Mouse (Mus musculus): ENCODE data around the gene Ppip5k2. TPM values are rescaled to one million over a fixed set of nuclear protein-coding genes. Genes with fewer than 3 reads are reported as not detected.
"Not testable (repeated sequence)": the region's sequence is repeated elsewhere in the genome, so short reads cannot be mapped to it uniquely, and the experiment has no call there.

The Ppip5k2 gene
- polyA plus RNA-seq, 1 experiment from 2014 or later = 52.6 TPM

GRCm38 (mm10) chr1:97773973-97774372 is 3.8 kb upstream of the Ppip5k2 start:
- Histone ChIP-seq H3K4me3 (no peak overlapping the region), H3K36me3 (no peaks in the 10 kb centered on the region), H3K9ac (replicated peaks) (no peak overlapping the region), H3K27ac (replicated peaks) (no peak overlapping the region), H3K4me2 (replicated peaks) (no peak overlapping the region), H3K27me3 (no peaks in the 10 kb centered on the region), H3K4me1 (peaks cover 5% of the 10 kb centered on the region; the same call in 1 of the 2 replicates), H3K9me3 (no peaks in the 10 kb centered on the region)
- 97% methylated on average over 2 of the region's 2 CpGs for WGBS
- no peak for ATAC-seq (ENCODE audit: low FRiP score, low read depth)

DNA sequence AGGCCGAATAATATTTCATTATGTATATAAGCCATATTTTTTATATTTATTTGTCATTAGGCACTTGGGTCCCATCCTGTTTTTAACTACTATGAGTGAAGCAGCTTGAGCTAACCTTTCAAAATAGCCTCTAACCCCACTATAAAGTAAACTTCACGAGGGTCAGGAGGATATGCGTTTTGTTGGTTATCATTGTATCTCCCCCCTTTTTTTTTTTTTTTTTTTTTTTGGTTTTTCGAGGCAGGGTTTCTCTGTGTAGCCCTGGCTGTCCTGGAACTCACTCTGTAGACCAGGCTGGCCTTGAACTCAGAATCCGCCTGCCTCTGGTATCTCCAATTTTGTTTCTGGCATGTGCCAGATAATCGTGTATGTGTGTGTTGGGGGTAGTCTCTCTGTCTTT is 3.2 kb upstream of the Ppip5k2 start:
- no peaks in the 10 kb centered on the region for H3K9me3 ChIP-seq
- H3K4me1 ChIP-seq = peaks cover 11% of the 10 kb centered on the region; the same call in 1 of the 2 replicates
- no peak overlapping the region for H3K27ac ChIP-seq (replicated peaks)
- WGBS = 91% methylated on average over 6 of the region's 6 CpGs
- no peak overlapping the region for H3K9ac ChIP-seq (replicated peaks)
- H3K27me3 ChIP-seq = no peaks in the 10 kb centered on the region
- H3K4me2 ChIP-seq (replicated peaks) = no peak overlapping the region
- H3K4me3 ChIP-seq = no peak overlapping the region
- no peaks in the 10 kb centered on the region for H3K36me3 ChIP-seq
- no peak for ATAC-seq (ENCODE audit: low FRiP score, low read depth)

DNA sequence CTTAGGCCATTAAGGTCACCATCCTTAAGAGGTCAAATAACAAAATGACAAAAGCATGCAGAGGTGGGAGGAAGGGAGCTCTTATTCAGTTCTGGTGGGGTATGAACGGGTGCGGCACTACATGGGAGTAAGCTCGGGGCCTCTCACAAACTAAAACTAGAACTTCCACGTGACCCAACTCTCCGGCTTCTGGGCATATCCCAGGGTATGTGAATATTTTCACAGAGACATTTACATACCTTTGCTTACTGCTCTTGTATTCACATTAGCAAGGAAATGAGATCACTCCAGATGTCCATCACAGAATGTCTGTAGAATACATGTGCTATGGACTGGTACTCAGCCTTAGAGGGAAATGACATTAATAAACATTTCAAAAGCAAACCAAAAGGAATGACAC is 1.5 kb upstream of the Ppip5k2 start:
- no peaks in the 10 kb centered on the region for H3K27me3 ChIP-seq
- H3K9me3 ChIP-seq = no peaks in the 10 kb centered on the region
- no peaks in the 10 kb centered on the region for H3K36me3 ChIP-seq
- H3K9ac ChIP-seq (replicated peaks) = no peak overlapping the region
- no peak overlapping the region for H3K27ac ChIP-seq (replicated peaks)
- no peak for ATAC-seq (ENCODE audit: low FRiP score, low read depth)
- H3K4me3 ChIP-seq = no peak overlapping the region
- H3K4me1 ChIP-seq = peaks cover 22% of the 10 kb centered on the region; the same call in 1 of the 2 replicates
- no peak overlapping the region for H3K4me2 ChIP-seq (replicated peaks)
- 95% methylated on average over 5 of the region's 5 CpGs for WGBS

DNA sequence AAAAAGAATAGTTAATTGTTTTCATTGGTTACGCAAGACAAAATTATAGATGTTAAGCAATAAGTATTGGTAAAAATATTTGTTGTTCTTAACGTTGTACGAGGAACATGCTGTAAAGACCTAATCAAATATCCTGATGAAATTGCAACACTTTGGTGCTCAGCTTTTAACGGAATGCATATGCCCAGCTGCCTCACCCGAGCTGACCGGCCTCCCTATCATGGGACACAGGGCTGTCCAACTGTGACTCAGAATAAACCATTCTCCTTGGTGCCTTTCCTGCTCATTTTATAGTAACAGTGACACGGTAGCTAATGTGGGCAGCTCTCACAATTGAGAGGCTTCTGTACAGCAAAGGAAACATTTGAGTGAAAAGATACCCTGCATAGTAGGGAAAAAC is 907 bp upstream of the Ppip5k2 start:
- H3K27ac ChIP-seq (replicated peaks) = no peak overlapping the region
- no peak for ATAC-seq (ENCODE audit: low FRiP score, low read depth)
- H3K4me2 ChIP-seq (replicated peaks) = peak overlapping the region; percentile 23; the same call in 1 of the 2 replicates
- no peaks in the 10 kb centered on the region for H3K9me3 ChIP-seq
- peaks cover 22% of the 10 kb centered on the region; the same call in 1 of the 2 replicates for H3K4me1 ChIP-seq
- H3K4me3 ChIP-seq = no peak overlapping the region
- H3K27me3 ChIP-seq = no peaks in the 10 kb centered on the region
- no peak overlapping the region for H3K9ac ChIP-seq (replicated peaks)
- H3K36me3 ChIP-seq = no peaks in the 10 kb centered on the region
- WGBS = 72% methylated on average over 7 of the region's 7 CpGs

GRCm38 (mm10) chr1:97769294-97769903 is 812 bp downstream of the Ppip5k2 start:
- under 1% methylated on average over 40 of the region's 40 CpGs for WGBS
- Histone ChIP-seq H3K4me1 (peaks cover 22% of the 10 kb centered on the region; the same call in 1 of the 2 replicates), H3K27ac (replicated peaks) (peak overlapping the region; percentile 85), H3K9ac (replicated peaks) (peak overlapping the region; percentile 88), H3K4me2 (replicated peaks) (peak overlapping the region; percentile 79), H3K36me3 (no peaks in the 10 kb centered on the region), H3K9me3 (no peaks in the 10 kb centered on the region), H3K4me3 (peak overlapping the region; percentile 90), H3K27me3 (no peaks in the 10 kb centered on the region)
- ATAC-seq (ENCODE audit: low FRiP score, low read depth) = peak; percentile 71

DNA sequence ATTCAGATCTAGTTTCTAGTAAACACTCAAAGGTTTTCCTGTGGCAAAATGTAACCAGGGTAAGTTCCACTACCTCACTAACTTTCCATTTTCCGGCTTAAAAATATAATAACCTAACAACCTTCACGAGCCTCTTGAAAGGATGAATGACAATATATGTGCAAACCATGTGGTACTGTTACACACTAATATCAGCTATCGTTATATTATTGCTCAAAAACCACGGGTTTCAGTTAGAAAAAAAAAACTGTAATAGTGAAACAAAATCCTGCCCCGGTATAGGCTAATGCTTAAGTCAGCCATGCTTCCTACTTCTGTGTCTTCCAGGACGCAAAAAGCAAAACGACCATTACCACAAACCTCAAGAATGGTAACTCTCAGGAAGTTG is 1.3 kb downstream of the Ppip5k2 start:
- peaks cover 22% of the 10 kb centered on the region; the same call in 1 of the 2 replicates for H3K4me1 ChIP-seq
- peak overlapping the region; percentile 88 for H3K9ac ChIP-seq (replicated peaks)
- peak overlapping the region; percentile 90 for H3K4me3 ChIP-seq
- H3K4me2 ChIP-seq (replicated peaks) = peak overlapping the region; percentile 79
- no peak for ATAC-seq (ENCODE audit: low FRiP score, low read depth)
- H3K36me3 ChIP-seq = no peaks in the 10 kb centered on the region
- 14% methylated on average over 7 of the region's 7 CpGs for WGBS
- no peaks in the 10 kb centered on the region for H3K27me3 ChIP-seq
- 0 out of 2 replicates have a peak overlapping the region, but pooled peaks have one; percentile 85 for H3K27ac ChIP-seq (replicated peaks)
- no peaks in the 10 kb centered on the region for H3K9me3 ChIP-seq

DNA sequence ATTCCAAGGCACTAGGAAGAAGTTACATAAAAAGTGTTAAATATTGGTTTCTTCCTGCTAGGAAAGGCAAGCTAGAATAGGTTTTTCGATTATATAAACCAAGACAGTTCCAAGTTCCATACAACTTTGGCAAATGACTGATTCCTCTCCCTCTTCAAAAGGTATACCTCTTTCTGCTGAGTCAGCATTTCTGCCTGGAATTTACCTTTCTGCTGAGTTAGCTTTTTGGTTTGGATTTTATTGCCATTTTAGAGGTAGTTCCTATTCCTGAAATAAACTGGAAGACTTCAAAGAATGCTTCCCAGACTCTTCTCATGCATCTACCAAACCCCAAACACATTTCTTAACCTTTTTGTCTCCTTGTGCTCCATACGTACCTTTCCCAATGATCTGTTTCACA is 2.1 kb downstream of the Ppip5k2 start:
- WGBS = 83% methylated on average over 2 of the region's 2 CpGs

GRCm38 (mm10) chr1:97765712-97766111 is 4.5 kb downstream of the Ppip5k2 start:
- peaks cover 19% of the 10 kb centered on the region; the same call in 1 of the 2 replicates for H3K4me1 ChIP-seq
- not testable (repeated sequence) for H3K9me3 ChIP-seq; H3K36me3 ChIP-seq; H3K4me2 ChIP-seq (replicated peaks); H3K4me3 ChIP-seq; ATAC-seq (ENCODE audit: low FRiP score, low read depth); H3K27ac ChIP-seq (replicated peaks); H3K9ac ChIP-seq (replicated peaks); H3K27me3 ChIP-seq
- WGBS = 94% methylated on average over 4 of the region's 4 CpGs

More for the DNA sequence above, 2.1 kb downstream of the Ppip5k2 start:
- Histone ChIP-seq H3K4me3 (no peak overlapping the region), H3K27me3 (no peaks in the 10 kb centered on the region), H3K9me3 (no peaks in the 10 kb centered on the region), H3K4me1 (peaks cover 22% of the 10 kb centered on the region; the same call in 1 of the 2 replicates), H3K4me2 (replicated peaks) (peak overlapping the region; percentile 79), H3K36me3 (no peaks in the 10 kb centered on the region), H3K9ac (replicated peaks) (0 out of 2 replicates have a peak overlapping the region, but pooled peaks have one; percentile 28), H3K27ac (replicated peaks) (no peak overlapping the region)
- no peak for ATAC-seq (ENCODE audit: low FRiP score, low read depth)

DNA sequence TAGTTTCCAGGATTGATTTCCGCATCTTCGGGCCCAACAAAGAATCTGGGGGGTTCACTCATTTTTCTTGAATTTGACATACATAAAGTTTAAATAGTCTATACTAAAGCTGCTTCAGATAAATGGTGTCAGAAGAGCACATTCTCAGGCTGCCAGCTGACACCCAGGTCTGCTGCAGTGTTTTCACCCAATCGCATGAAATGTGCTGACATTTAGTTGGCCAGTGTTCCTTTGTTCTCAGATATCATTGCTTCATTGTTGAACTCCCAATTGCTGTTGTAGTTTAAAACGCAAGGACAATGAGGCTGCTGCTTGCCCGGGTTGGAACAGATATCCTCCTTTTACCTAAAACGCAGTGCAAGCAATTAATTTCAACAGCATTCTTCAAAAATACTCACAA is 8.7 kb downstream of the Ppip5k2 start:
- Histone ChIP-seq H3K4me2 (replicated peaks) (no peak overlapping the region), H3K4me3 (no peak overlapping the region), H3K27me3 (no peaks in the 10 kb centered on the region), H3K4me1 (no peaks in the 10 kb centered on the region), H3K9me3 (no peaks in the 10 kb centered on the region), H3K27ac (replicated peaks) (no peak overlapping the region), H3K9ac (replicated peaks) (no peak overlapping the region), H3K36me3 (no peaks in the 10 kb centered on the region; the same call in 1 of the 2 replicates)
- 85% methylated on average over 6 of the region's 6 CpGs for WGBS
- no peak for ATAC-seq (ENCODE audit: low FRiP score, low read depth)

DNA sequence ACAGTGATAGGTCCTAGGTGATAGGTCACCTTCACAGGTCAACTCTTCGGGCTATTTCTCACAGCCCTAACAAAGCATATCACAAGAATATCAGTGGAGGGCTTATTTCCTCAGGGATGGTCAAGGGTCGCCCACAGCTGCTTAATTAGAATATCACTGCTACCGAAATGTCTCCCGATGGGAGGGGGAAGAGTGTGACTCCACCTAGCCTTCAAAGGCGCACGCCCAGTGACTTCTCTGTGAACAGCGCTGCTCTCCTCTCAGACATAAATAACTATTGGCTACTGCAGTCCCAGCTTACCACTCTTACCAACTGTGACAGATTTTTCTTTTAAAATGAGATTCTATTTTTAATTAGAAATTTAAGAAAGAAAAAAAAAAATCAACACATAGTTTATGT is 9.6 kb downstream of the Ppip5k2 start:
- no peak overlapping the region for H3K27ac ChIP-seq (replicated peaks)
- no peaks in the 10 kb centered on the region for H3K4me1 ChIP-seq
- no peak for ATAC-seq (ENCODE audit: low FRiP score, low read depth)
- no peak overlapping the region for H3K4me3 ChIP-seq
- H3K9ac ChIP-seq (replicated peaks) = no peak overlapping the region
- H3K27me3 ChIP-seq = no peaks in the 10 kb centered on the region
- H3K36me3 ChIP-seq = peaks cover under 1% of the 10 kb centered on the region; the same call in 1 of the 2 replicates
- no peak overlapping the region for H3K4me2 ChIP-seq (replicated peaks)
- H3K9me3 ChIP-seq = no peaks in the 10 kb centered on the region
- 83% methylated on average over 7 of the region's 7 CpGs for WGBS

DNA sequence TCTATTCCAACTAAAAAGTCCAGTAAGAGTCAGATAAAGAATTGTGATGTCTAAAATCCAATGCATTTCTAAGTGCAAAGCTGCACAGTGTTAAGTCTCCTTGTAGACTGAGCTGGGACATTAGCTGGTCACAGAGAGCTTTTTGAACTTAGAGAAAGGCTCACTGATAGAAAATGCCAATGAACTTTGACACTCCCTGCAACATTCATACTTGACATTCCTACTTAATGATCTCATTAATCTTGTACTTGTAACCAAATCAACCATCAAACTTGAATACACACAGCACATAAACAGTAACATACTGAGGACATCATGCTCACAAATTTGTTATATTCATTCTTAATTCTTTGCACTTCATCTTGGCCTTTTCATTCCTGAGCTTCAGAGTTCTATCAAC is 10.4 kb downstream of the Ppip5k2 start:
- no peak overlapping the region for H3K4me2 ChIP-seq (replicated peaks)
- H3K9me3 ChIP-seq = no peaks in the 10 kb centered on the region
- no peak overlapping the region for H3K27ac ChIP-seq (replicated peaks)
- no peak overlapping the region for H3K9ac ChIP-seq (replicated peaks)
- H3K27me3 ChIP-seq = no peaks in the 10 kb centered on the region
- peaks cover 8% of the 10 kb centered on the region for H3K36me3 ChIP-seq
- H3K4me1 ChIP-seq = no peaks in the 10 kb centered on the region
- no peak for ATAC-seq (ENCODE audit: low FRiP score, low read depth)
- no peak overlapping the region for H3K4me3 ChIP-seq

DNA sequence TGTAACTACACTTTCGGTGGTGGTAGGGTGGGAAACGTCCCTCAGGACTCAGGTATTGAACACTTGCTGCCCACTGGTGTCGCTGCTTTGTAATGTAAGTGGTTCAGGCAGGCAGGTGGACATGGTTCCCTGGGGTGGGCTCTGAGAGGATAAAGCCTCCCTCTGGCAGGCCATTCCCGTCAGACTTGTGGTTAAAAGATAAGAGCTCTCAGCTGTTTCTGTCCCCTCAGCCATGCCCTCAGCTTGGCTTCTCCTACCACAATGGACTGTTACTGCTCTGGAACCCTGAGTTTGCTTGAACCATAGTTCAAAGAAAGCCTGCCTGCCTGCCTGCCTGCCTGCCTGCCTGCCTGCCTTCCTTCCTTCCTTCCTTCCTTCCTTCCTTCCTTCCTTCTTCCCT is 15.8 kb downstream of the Ppip5k2 start:
- no peak for ATAC-seq (ENCODE audit: low FRiP score, low read depth)
- Histone ChIP-seq H3K4me1 (no peaks in the 10 kb centered on the region), H3K36me3 (peaks cover 35% of the 10 kb centered on the region), H3K27me3 (no peaks in the 10 kb centered on the region), H3K9me3 (no peaks in the 10 kb centered on the region), H3K27ac (replicated peaks) (no peak overlapping the region), H3K4me2 (replicated peaks) (no peak overlapping the region), H3K9ac (replicated peaks) (no peak overlapping the region), H3K4me3 (no peak overlapping the region)
- WGBS = 83% methylated on average over 4 of the region's 4 CpGs

- Histone ChIP-seq H3K9ac (replicated peaks) (no peak overlapping the region), H3K4me3 (no peak overlapping the region), H3K36me3 (peaks cover 41% of the 10 kb centered on the region), H3K4me1 (no peaks in the 10 kb centered on the region), H3K27ac (replicated peaks) (no peak overlapping the region), H3K4me2 (replicated peaks) (no peak overlapping the region), H3K9me3 (no peaks in the 10 kb centered on the region), H3K27me3 (no peaks in the 10 kb centered on the region)
- ATAC-seq (ENCODE audit: low FRiP score, low read depth) = no peak
Measured at GRCm38 (mm10) chr1:97753216-97753615, 17.0 kb downstream of the Ppip5k2 start.

All from midbrain, embryonic 12.5 days (tissue).